Mouse (Mus musculus): Measurements from ENCODE around the gene Dnah2. TPM values are rescaled to one million over a fixed set of nuclear protein-coding genes. Genes with fewer than 3 reads are reported as not detected.

Dnah2 gene
- polyA plus RNA-seq, 1 experiment from 2014 or later = 1.4 TPM

DNA sequence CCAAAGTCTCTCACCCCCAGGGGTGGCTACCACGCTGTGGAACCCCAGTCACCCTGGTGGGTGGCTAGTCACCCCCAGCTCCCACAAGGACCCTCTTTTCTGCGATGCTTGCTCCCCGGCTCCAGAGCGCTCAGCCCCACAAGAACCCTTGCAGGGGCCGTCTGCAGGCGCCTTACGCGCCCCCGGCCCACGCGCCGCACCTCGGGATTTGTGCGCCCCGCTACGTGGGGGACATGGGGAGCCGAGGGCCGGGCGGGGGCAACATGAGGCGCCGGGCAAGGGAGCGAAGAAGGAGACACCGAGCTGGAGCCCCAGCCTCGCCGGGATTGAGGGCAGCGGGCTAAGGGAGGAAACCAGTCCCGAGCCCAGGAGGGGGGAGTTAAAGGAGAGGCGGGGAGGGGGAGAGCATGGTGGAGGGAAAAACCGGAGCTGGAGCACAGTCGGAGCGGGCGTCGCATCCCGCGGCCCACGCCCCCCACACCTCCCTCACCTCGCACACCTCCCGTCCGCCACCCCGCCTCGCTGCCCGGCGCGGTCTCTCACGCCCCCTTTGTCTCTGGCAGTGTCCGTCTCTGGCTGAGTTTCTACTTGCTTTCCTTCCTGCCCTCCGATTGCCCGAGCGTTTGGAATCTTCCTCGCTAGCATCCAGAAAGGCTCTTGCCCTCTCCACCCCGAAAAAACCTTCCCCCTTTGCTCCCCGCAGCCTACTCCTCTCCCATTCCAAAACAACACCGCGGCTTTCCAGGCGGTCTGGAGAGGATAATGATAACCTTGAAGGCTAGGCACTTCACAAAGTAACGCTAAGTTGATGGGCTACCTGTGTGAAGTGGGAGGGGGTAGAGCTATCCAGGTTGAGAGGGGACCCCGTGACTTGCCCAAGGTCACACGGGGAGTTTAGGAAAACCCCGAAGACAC lies 11.2 kb upstream of the Dnah2 start, which contains the start of gene Efnb3:
Gene Efnb3, minus strand, starts transcription at position 355 of the 915 bp plus-strand sequence.
- 1% methylated on average over 50 of the region's 59 CpGs for WGBS
- no peaks in the 10 kb centered on the region for H3K9me3 ChIP-seq (replicated peaks)
- peak; percentile 38 for ATAC-seq (ENCODE audit: low FRiP score)
- H3K9ac ChIP-seq = peak within 1 kb of the TSS; percentile 99
- 0 out of 2 replicates have a peak, but pooled peaks cover 5% of the 10 kb centered on the region for H3K27me3 ChIP-seq
- peak within 1 kb of the TSS; percentile 81 for H3K4me3 ChIP-seq
- peak within 1 kb of the TSS; percentile 92 for H3K27ac ChIP-seq
- peaks cover 69% of the 10 kb centered on the region for H3K4me1 ChIP-seq
- peak within 1 kb of the TSS; percentile 95 for H3K4me2 ChIP-seq (replicated peaks)
- peaks cover 27% of the 10 kb centered on the region for H3K36me3 ChIP-seq

DNA sequence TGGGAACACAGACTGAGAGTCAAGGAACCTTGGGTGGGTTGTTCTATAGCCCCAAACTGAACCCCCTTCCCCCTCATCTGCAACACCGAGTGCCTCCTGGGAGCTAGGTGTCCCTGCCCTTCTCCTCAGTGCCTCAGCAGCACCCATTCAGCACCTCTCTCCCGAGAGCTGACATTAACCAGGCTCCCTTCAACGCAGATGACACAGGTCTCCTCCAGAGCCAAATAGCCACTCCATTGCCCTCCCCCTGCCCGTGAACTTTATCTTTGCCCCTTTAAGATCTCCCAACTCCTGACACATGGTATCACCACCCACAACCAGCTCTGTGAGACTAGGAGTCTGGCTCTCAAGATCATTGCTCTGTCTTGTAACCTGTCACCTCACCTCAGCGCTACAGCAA lies 10.3 kb upstream of the Dnah2 start:
- Histone ChIP-seq H3K27ac (peak overlapping the region; percentile 92), H3K36me3 (peaks cover 28% of the 10 kb centered on the region), H3K4me3 (peak overlapping the region; percentile 81), H3K27me3 (0 out of 2 replicates have a peak, but pooled peaks cover 5% of the 10 kb centered on the region), H3K9me3 (replicated peaks) (no peaks in the 10 kb centered on the region), H3K4me2 (replicated peaks) (peak overlapping the region; percentile 95), H3K4me1 (peaks cover 78% of the 10 kb centered on the region), H3K9ac (peak overlapping the region; percentile 99)
- 7% methylated on average over 5 of the region's 5 CpGs for WGBS
- ATAC-seq (ENCODE audit: low FRiP score) = no peak

DNA sequence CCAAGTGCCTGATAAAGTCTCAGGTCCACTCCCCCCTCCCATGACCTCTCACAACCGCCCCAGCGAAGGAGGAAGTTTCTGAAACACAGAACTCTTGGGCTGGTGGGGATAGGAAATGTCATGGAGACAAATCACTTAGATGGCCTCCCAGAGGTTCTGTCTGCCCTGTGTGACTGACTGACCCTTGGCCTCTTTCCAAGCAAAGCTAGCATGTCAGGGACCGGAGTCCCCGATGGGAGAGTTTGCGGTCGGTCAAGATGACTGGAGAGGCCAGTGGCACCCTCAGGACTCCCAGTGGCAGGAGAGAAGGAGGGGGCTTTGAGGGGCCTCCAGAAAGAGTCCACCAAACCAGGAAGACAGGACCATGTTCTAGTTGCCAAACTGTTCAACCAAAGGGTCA lies 9.8 kb upstream of the Dnah2 start:
- H3K27ac ChIP-seq = peak overlapping the region; percentile 92; the same call in 1 of the 2 replicates
- H3K4me3 ChIP-seq = peak overlapping the region; percentile 81
- H3K9ac ChIP-seq = peak overlapping the region; percentile 99
- no peak for ATAC-seq (ENCODE audit: low FRiP score)
- H3K9me3 ChIP-seq (replicated peaks) = no peaks in the 10 kb centered on the region
- WGBS = 4% methylated on average over 6 of the region's 6 CpGs
- H3K27me3 ChIP-seq = 0 out of 2 replicates have a peak, but pooled peaks cover 5% of the 10 kb centered on the region
- H3K4me2 ChIP-seq (replicated peaks) = peak overlapping the region; percentile 95
- peaks cover 29% of the 10 kb centered on the region for H3K36me3 ChIP-seq
- H3K4me1 ChIP-seq = peaks cover 82% of the 10 kb centered on the region

DNA sequence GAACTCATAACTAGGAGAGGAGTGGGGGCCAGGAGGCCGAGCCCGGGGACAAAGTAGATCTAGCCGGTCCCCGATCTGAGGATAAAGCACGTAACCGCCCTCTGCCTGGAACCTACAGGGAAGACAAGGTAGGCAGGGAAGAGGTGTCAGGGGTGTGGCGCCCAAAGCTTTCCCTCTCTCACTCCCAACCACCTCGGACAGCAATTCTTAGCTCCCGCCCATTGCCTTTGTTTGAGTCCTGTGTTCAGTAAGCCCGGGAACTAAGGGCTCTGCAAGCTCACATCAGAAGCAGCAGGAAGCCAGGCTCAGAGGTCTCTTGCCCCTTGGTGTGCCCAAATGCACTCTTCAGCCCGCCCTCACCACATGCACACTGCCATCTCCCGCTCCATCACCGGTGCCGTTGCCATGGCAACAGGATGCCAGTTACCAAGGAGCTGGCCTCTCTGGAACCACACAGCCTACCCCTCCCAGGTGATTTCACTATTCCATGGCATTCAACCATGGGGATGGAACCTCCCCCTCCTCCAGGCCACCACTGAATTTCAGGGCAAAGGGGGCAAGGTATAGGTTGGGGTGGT lies 8.6 kb upstream of the Dnah2 start:
- Histone ChIP-seq H3K9ac (peak overlapping the region; percentile 42), H3K36me3 (peaks cover 16% of the 10 kb centered on the region), H3K4me1 (peaks cover 94% of the 10 kb centered on the region), H3K27me3 (0 out of 2 replicates have a peak, but pooled peaks cover 2% of the 10 kb centered on the region), H3K9me3 (replicated peaks) (no peaks in the 10 kb centered on the region), H3K4me2 (replicated peaks) (peak overlapping the region; percentile 95), H3K4me3 (peak overlapping the region; percentile 81), H3K27ac (peak overlapping the region; percentile 49; the same call in 1 of the 2 replicates)
- peak; percentile 21; the same call in 1 of the 2 replicates for ATAC-seq (ENCODE audit: low FRiP score)
- 19% methylated on average over 14 of the region's 14 CpGs for WGBS

DNA sequence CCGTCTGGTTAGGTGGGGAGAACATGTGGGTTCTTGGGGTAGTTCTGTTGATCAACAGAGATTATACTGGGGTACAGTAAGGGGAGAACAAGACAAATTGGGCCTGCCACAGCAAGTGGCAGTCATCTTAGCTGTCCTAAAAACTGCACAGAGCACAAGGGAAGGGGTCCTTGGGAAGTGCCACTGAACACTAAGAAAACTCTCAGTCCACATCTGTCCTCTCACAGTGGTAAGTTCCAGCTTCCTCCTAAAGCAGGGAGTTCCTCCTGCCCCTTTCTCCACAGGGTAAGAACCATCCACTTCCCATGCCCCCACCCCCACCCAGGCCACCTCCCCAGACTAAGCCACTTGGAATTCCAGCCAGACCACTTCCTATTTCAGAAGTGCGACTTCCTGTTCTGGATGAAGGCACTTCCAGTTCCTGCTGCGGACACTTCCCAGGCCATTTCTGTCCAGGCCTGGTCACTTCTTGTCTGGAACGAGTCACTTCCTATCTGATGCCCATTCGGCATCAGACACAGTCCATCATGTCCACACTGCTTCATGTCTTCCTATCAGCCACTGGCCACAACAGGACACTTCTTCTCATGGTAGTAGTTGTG lies 5.7 kb upstream of the Dnah2 start:
- Histone ChIP-seq H3K4me2 (replicated peaks) (no peak overlapping the region), H3K27me3 (0 out of 2 replicates have a peak, but pooled peaks cover 2% of the 10 kb centered on the region), H3K4me1 (peaks cover 81% of the 10 kb centered on the region), H3K9ac (no peak overlapping the region), H3K27ac (peak overlapping the region; percentile 66), H3K4me3 (no peak overlapping the region), H3K9me3 (replicated peaks) (no peaks in the 10 kb centered on the region), H3K36me3 (peaks cover 10% of the 10 kb centered on the region; the same call in 1 of the 2 replicates)
- WGBS = 72% methylated on average over 5 of the region's 5 CpGs
- ATAC-seq (ENCODE audit: low FRiP score) = no peak

DNA sequence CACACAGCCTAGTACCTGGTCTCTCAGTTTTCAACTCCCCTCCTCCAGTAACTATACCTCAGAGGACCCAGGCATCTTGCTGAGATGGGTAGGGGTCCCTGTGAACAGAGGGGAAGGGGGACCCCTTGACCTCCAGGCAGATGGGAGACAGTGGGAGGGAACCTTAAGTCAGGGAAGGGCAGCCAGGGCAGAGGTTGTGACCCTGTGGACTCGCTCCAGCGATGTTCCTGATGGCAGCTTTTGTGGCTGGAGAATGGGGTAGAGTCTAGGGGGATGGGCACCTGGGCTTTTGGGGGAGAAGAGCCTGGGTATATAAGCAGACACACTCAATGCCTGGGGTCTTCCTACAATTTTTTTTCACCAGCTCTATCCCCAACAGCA lies 4.4 kb upstream of the Dnah2 start:
- no peaks in the 10 kb centered on the region for H3K9me3 ChIP-seq (replicated peaks)
- H3K9ac ChIP-seq = no peak overlapping the region
- peak overlapping the region; percentile 90 for H3K27ac ChIP-seq
- 0 out of 2 replicates have a peak, but pooled peaks cover 2% of the 10 kb centered on the region for H3K27me3 ChIP-seq
- H3K4me3 ChIP-seq = no peak overlapping the region
- peaks cover 81% of the 10 kb centered on the region for H3K4me1 ChIP-seq
- peaks cover 10% of the 10 kb centered on the region; the same call in 1 of the 2 replicates for H3K36me3 ChIP-seq
- 0 out of 2 replicates have a peak, but pooled peaks have one; percentile 9 for ATAC-seq (ENCODE audit: low FRiP score)
- peak overlapping the region; percentile 44 for H3K4me2 ChIP-seq (replicated peaks)
- WGBS = 0% methylated on average over 2 of the region's 2 CpGs

DNA sequence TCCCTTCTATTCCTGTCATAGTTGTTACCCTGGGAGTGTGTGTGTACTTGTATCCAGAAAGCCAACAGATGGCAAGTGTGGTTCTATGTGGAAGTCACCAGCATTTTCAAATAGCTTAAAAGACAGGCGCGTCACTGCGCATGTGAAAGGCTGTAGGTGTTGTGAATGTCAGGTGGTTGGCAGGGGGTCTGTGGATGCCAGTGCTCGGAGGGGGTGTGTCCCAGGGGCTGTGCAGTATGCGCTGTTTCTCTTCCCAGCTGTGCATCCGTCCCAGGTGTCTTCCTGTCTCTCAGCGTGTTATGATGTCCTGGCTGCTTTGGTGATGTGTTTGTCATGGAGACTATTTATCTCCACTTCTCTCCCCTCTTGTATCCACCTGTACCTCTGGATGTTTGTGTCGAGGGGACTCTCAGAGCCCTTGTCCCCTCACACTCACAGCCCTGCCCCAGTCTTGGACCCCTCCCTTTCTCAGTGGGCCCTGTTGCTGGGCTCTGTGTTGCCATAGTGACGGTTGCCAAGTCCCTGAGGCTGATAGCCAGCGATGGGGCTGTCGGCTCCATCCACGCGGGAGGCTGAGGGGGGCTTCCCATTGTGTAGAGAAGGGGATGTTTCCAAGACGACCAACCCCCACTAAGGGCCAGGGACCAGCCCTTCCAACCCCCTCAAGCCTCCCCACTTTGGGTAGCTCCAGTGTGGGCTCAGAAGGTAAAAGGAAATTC lies 3.9 kb upstream of the Dnah2 start:
- no peak overlapping the region for H3K4me3 ChIP-seq
- WGBS = 13% methylated on average over 14 of the region's 14 CpGs
- peak; percentile 87 for ATAC-seq (ENCODE audit: low FRiP score)

DNA sequence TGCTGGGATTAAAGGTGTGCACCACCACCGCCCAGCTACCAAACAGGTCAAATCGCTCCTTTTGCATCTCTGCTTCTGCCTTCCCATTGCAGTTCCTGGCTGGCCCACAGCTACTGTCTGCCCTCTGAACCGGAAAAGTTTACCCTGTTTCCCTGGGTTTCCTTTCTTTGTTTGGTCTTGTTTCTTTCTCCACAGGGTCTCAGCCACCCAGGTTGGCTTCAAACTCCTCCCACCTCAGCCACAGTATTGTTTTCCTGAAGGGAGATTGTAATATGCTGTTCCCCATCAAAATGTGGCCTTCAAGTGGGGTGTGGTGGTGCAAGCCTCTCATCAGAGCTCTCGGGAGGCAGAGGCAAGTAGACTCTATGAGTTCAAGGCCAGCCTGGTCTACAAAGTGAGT lies 2.4 kb upstream of the Dnah2 start:
- Histone ChIP-seq H3K4me3 (no peak overlapping the region), H3K4me1 (peaks cover 78% of the 10 kb centered on the region), H3K4me2 (replicated peaks) (no peak overlapping the region), H3K36me3 (peaks cover 10% of the 10 kb centered on the region; the same call in 1 of the 2 replicates), H3K27ac (no peak overlapping the region), H3K27me3 (no peaks in the 10 kb centered on the region), H3K9me3 (replicated peaks) (no peaks in the 10 kb centered on the region), H3K9ac (no peak overlapping the region)
- ATAC-seq (ENCODE audit: low FRiP score) = no peak
- 59% methylated on average over 4 of the region's 4 CpGs for WGBS

More for the DNA sequence above, 3.9 kb upstream of the Dnah2 start:
- Histone ChIP-seq H3K9me3 (replicated peaks) (no peaks in the 10 kb centered on the region), H3K27ac (peak overlapping the region; percentile 90), H3K4me2 (replicated peaks) (peak overlapping the region; percentile 44), H3K36me3 (peaks cover 10% of the 10 kb centered on the region; the same call in 1 of the 2 replicates), H3K9ac (0 out of 2 replicates have a peak overlapping the region, but pooled peaks have one; percentile 9), H3K27me3 (no peaks in the 10 kb centered on the region), H3K4me1 (peaks cover 81% of the 10 kb centered on the region)

DNA sequence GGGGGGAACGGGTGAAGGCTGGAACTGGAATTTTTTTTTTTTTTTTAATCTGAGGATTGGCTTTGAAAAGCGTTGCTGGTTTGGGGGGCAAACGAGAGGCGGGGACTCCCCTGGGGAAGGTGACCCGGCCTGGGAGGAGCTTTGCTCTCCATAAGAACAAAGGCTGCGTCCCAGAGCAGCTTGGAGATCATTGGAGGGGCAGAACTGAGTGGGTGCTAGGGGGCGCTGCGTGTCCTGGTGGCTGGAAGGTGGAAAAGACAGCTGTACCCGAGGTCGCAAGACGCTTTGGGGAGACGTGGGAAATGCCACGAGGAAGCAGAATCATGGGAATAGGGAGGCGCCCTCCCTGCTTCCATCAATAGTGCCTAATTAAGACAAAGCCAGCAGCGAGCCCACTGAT lies 1.8 kb downstream of the Dnah2 start:
- Histone ChIP-seq H3K4me2 (replicated peaks) (peak overlapping the region; percentile 89), H3K9ac (peak overlapping the region; percentile 67), H3K27ac (peak overlapping the region; percentile 89), H3K4me3 (peak overlapping the region; percentile 45), H3K36me3 (no peaks in the 10 kb centered on the region), H3K9me3 (replicated peaks) (no peaks in the 10 kb centered on the region), H3K4me1 (peaks cover 55% of the 10 kb centered on the region), H3K27me3 (no peaks in the 10 kb centered on the region)
- peak; percentile 15; the same call in 1 of the 2 replicates for ATAC-seq (ENCODE audit: low FRiP score)
- 7% methylated on average over 15 of the region's 15 CpGs for WGBS

DNA sequence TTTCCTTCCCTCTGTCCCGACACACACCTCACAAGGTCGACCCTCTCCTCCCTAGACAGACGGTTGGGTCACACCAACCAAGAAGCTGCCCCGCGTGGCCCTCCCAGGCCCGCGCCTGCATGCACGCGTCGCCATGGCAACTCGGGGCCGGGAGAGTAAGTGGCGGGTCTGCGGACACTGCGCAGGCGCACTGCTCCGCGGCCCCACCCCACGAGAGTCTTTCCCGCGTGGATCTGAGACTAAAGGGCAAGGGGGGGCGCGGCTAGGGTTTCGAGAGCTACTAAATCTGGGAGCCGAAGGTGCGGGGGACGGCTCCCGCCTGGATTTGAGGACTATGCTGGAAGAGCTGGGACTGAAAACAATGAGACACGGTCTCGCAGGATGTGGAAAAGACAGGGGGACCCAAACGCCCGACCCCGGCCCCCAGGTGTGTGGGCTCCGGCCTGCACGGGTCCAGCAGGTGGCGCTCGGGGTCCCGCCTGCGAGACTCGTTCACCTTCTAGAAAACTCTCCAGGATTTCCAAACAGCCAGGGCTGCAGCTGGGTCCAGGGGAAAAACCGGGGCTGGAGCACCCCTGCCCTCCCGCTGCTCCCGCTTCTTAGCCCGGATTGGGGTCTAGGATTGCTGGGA lies 2.4 kb downstream of the Dnah2 start:
- Histone ChIP-seq H3K4me2 (replicated peaks) (peak overlapping the region; percentile 89), H3K27me3 (no peaks in the 10 kb centered on the region), H3K36me3 (no peaks in the 10 kb centered on the region), H3K9me3 (replicated peaks) (no peaks in the 10 kb centered on the region), H3K4me1 (peaks cover 52% of the 10 kb centered on the region), H3K27ac (peak overlapping the region; percentile 89), H3K9ac (peak overlapping the region; percentile 67), H3K4me3 (peak overlapping the region; percentile 45)
- ATAC-seq (ENCODE audit: low FRiP score) = peak; percentile 64
- under 1% methylated on average over 44 of the region's 44 CpGs for WGBS

DNA sequence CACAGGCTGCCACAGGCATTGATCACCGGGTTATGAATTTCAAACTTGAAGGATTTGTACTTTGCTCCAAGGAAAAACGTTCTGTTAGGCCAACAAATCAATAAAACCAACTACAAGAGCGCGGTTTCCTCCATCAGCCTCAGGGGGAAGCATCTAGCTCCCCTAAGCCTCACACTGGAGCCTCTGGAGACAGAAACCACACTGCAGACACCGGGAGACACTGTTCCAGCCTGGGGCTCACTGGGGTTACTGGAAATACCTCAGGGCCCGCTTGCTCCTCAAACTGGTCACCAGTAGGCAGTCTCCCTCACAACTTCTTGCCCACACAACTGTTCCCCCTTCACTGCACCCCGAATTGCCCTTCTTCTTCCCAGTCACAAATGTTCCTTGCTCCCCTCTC lies 3.0 kb downstream of the Dnah2 start:
- WGBS = 7% methylated on average over 7 of the region's 7 CpGs
- Histone ChIP-seq H3K36me3 (no peaks in the 10 kb centered on the region), H3K4me3 (peak overlapping the region; percentile 45), H3K27me3 (no peaks in the 10 kb centered on the region), H3K9me3 (replicated peaks) (no peaks in the 10 kb centered on the region), H3K4me2 (replicated peaks) (peak overlapping the region; percentile 89), H3K27ac (peak overlapping the region; percentile 89), H3K9ac (peak overlapping the region; percentile 67), H3K4me1 (peaks cover 52% of the 10 kb centered on the region)
- peak; percentile 1; the same call in 1 of the 2 replicates for ATAC-seq (ENCODE audit: low FRiP score)
